In the genomic region with DNA sequence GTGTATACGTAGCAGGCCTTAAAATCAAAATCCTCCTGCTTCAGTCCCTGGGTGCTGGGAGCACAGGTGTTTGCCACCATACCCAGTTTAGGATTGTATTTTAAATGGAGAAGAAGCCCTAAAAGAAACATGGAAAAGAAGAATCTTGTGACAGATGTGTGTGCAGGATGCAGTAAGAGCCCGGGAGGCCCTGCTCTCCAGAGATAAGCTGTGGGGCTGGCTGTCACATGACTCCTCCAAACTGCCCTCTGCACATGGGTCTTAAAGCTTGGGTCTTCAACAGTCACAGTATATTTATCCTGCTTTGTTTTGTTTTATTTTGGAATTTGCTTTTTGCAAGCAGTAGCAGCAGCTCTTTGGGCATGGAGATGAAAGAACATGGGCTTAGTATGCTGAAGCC, we compare ENCODE assay signal across 24 mouse cellular contexts. TPM values are rescaled to one million over a fixed set of nuclear protein-coding genes. Genes with fewer than 3 reads are reported as not detected.
DNase-seq lines count a peak whose midpoint lies in the region; ATAC-seq lines count a peak whose summit lies in the region.
"Had no signal": no experiment of that assay in that cellular context is flagged by ENCODE, and none has a peak within 500 bp of the region (broad histone marks: within the 10 kb centered on the region; RNA-seq: fewer than 3 reads in every experiment).

No protein-coding gene starts in this region.

- no peaks in the 10 kb centered on the region for H3K9me3 ChIP-seq in neural tube, embryonic 13.5 days
- H3K9me3 ChIP-seq in liver, embryonic 15.5 days (replicated peaks), result no peaks in the 10 kb centered on the region
- H3K9me3 ChIP-seq in neural tube, embryonic 15.5 days (replicated peaks), result no peaks in the 10 kb centered on the region
- H3K9me3 ChIP-seq: embryonic facial prominence, embryonic 13.5 days; heart, embryonic 10.5 days; hindbrain, embryonic 10.5 days; lung, embryonic 15.5 days; midbrain, embryonic 12.5 days had no signal

- H3K9ac ChIP-seq in neural tube, embryonic 13.5 days, result 0 out of 2 replicates have a peak overlapping the region, but pooled peaks have one; percentile 26
- H3K9ac ChIP-seq in liver, embryonic 15.5 days, result no peak overlapping the region
- no peak overlapping the region for H3K9ac ChIP-seq in neural tube, embryonic 15.5 days (replicated peaks)
- H3K9ac ChIP-seq: embryonic facial prominence, embryonic 13.5 days; lung, embryonic 15.5 days; midbrain, embryonic 12.5 days had no signal

- H3K4me2 ChIP-seq in neural tube, embryonic 13.5 days, result no peak overlapping the region
- H3K4me2 ChIP-seq in liver, embryonic 15.5 days, result peak overlapping the region; percentile 35
- no peak overlapping the region for H3K4me2 ChIP-seq in neural tube, embryonic 15.5 days
- H3K4me2 ChIP-seq: embryonic facial prominence, embryonic 13.5 days; lung, embryonic 15.5 days; midbrain, embryonic 12.5 days had no signal

- peak overlapping the region; percentile 54 for H3K27ac ChIP-seq in neural tube, embryonic 13.5 days (replicated peaks)
- H3K27ac ChIP-seq in liver, embryonic 15.5 days (replicated peaks), result peak overlapping the region; percentile 42
- H3K27ac ChIP-seq in neural tube, embryonic 15.5 days (replicated peaks), result peak overlapping the region; percentile 58
- H3K27ac ChIP-seq: embryonic facial prominence, embryonic 13.5 days; heart, embryonic 10.5 days; hindbrain, embryonic 10.5 days; hindbrain, postnatal 0 days; lung, embryonic 15.5 days; midbrain, embryonic 12.5 days had no signal

- H3K27me3 ChIP-seq in neural tube, embryonic 13.5 days, result no peaks in the 10 kb centered on the region
- no peaks in the 10 kb centered on the region for H3K27me3 ChIP-seq in liver, embryonic 15.5 days
- no peaks in the 10 kb centered on the region; the same call in 1 of the 2 replicates for H3K27me3 ChIP-seq in neural tube, embryonic 15.5 days (replicated peaks)
- H3K27me3 ChIP-seq: embryonic facial prominence, embryonic 13.5 days; lung, embryonic 15.5 days; midbrain, embryonic 12.5 days had no signal

- 60% methylated on average over 2 of the region's 2 CpGs for WGBS in neural tube, embryonic 13.5 days
- 14% methylated on average over 2 of the region's 2 CpGs for WGBS in liver, embryonic 15.5 days (ENCODE audit: insufficient replicate concordance)
- 50% methylated on average over 2 of the region's 2 CpGs for WGBS in neural tube, embryonic 15.5 days

- H3K4me3 ChIP-seq in neural tube, embryonic 13.5 days, result no peak overlapping the region
- H3K4me3 ChIP-seq in liver, embryonic 15.5 days (replicated peaks), result no peak overlapping the region
- no peak overlapping the region for H3K4me3 ChIP-seq in neural tube, embryonic 15.5 days (replicated peaks)
- H3K4me3 ChIP-seq: embryonic facial prominence, embryonic 13.5 days; heart, embryonic 10.5 days; hindbrain, embryonic 10.5 days; lung, embryonic 15.5 days; midbrain, embryonic 12.5 days had no signal

- H3K36me3 ChIP-seq in neural tube, embryonic 13.5 days, result no peaks in the 10 kb centered on the region
- no peaks in the 10 kb centered on the region for H3K36me3 ChIP-seq in liver, embryonic 15.5 days (replicated peaks)
- H3K36me3 ChIP-seq in neural tube, embryonic 15.5 days, result no peaks in the 10 kb centered on the region
- H3K36me3 ChIP-seq: embryonic facial prominence, embryonic 13.5 days; heart, embryonic 10.5 days; hindbrain, embryonic 10.5 days; lung, embryonic 15.5 days; midbrain, embryonic 12.5 days had no signal

- no peak for ATAC-seq in neural tube, embryonic 13.5 days (ENCODE audit: low read depth)
- peak; percentile 82 for ATAC-seq in erythroid progenitor cell, adult 5-6 weeks (replicated peaks; ENCODE audit: low FRiP score, poor library complexity, severe bottlenecking)
- peak; percentile 64; the same call in 1 of the 2 replicates for ATAC-seq in liver, embryonic 15.5 days (ENCODE audit: insufficient read depth)
- ATAC-seq in neural tube, embryonic 15.5 days (ENCODE audit: low FRiP score), result no peak
- ATAC-seq: forebrain, embryonic 14.5 days; hindbrain, postnatal 0 days; intestine, embryonic 16.5 days had no signal

- H3K4me1 ChIP-seq in neural tube, embryonic 13.5 days (replicated peaks), result peaks cover 19% of the 10 kb centered on the region
- peaks cover 31% of the 10 kb centered on the region for H3K4me1 ChIP-seq in liver, embryonic 15.5 days (replicated peaks)
- peaks cover 17% of the 10 kb centered on the region for H3K4me1 ChIP-seq in neural tube, embryonic 15.5 days
- H3K4me1 ChIP-seq: embryonic facial prominence, embryonic 13.5 days; lung, embryonic 15.5 days; midbrain, embryonic 12.5 days had no signal

- no peak for DNase-seq in neural tube, embryonic 10.5 days (ENCODE audit: extremely low spot score, low spot score)
- DNase-seq in kidney, postnatal 10 days, result no peak
- DNase-seq in adrenal gland, adult 18-20 months (ENCODE audit: low spot score in 2 of 2), result no peak
- no peak for DNase-seq in frontal cortex, adult 2 months (ENCODE audit: extremely low spot score in 1 of 2, low spot score in 1 of 2)
- DNase-seq: B cell, adult 2 months; embryo, embryonic 11 days; kidney, adult 9 months; layer of hippocampus, postnatal 36 days; lung, postnatal 36 days; thymus, adult 2 months; thymus, postnatal 4 days had no signal

RNA-seq across cellular contexts. Expression of a gene that starts 19.1 kb away (rescaled TPM):
- 84.5 and 89.7 TPM in 2 replicates for polyA plus RNA-seq in neural tube, embryonic 13.5 days (2015; fragmentation: Nextera tagmentation; extraction: Ambion mirVana)
- 42.8 and 126 TPM in 2 replicates for total RNA-seq in erythroid progenitor cell, adult 5-6 weeks (2015; ENCODE audit: low replicate concordance)
- 91.6 and 103 TPM in 2 replicates for total RNA-seq in erythroid progenitor cell, adult 5-6 weeks (2017; ENCODE audit: low replicate concordance)
- 76.7 and 81.9 TPM in 2 replicates for polyA plus RNA-seq in liver, embryonic 15.5 days (2015; fragmentation: Nextera tagmentation; extraction: Ambion mirVana)
- polyA plus RNA-seq in neural tube, embryonic 15.5 days (2015; fragmentation: Nextera tagmentation; extraction: Ambion mirVana), result 93.8 and 94.4 TPM in 2 replicates
- 10 to 100 TPM; 54.3 to 73.9 TPM for total RNA-seq in adrenal gland, adult 18-20 months (2021)
- 150 and 165 TPM in 2 replicates for polyA plus RNA-seq in frontal cortex, adult 2 months (2012; rRNA removed)

RNA-seq across cellular contexts. Expression of a gene that starts 19.7 kb away (rescaled TPM):
- 8.1 and 8.6 TPM in 2 replicates for polyA plus RNA-seq in neural tube, embryonic 13.5 days (2015; fragmentation: Nextera tagmentation; extraction: Ambion mirVana)
- total RNA-seq in erythroid progenitor cell, adult 5-6 weeks (2015; ENCODE audit: low replicate concordance), result not detected in 2 replicates
- total RNA-seq in erythroid progenitor cell, adult 5-6 weeks (2017; ENCODE audit: low replicate concordance), result 0.39 and 0.98 TPM in 2 replicates
- 0.07 and 0.10 TPM in 2 replicates for polyA plus RNA-seq in liver, embryonic 15.5 days (2015; fragmentation: Nextera tagmentation; extraction: Ambion mirVana)
- polyA plus RNA-seq in neural tube, embryonic 15.5 days (2015; fragmentation: Nextera tagmentation; extraction: Ambion mirVana), result 22.1 and 24.0 TPM in 2 replicates
- total RNA-seq in adrenal gland, adult 18-20 months (2021), result 1 to 10 TPM; 1.9 to 2.7 TPM
- 23.7 and 28.0 TPM in 2 replicates for polyA plus RNA-seq in frontal cortex, adult 2 months (2012; rRNA removed)
- total RNA-seq: gastrocnemius, adult 8-10 months had no signal

Comparison
In these comparisons a context has a peak if more than half of its experiments do, and no peak if none do; other contexts are left out.
1. ATAC-seq: peak in erythroid progenitor cell, adult 5-6 weeks (single experiment) and liver, embryonic 15.5 days (single experiment); none in neural tube, embryonic 13.5 days (single experiment) and neural tube, embryonic 15.5 days (single experiment).
2. Peak in every context shown above with its lines, with median percentiles within 50 percentile points of each other: H3K27ac ChIP-seq.